Mouse (Mus musculus): ENCODE data around the gene Mitf.

Gene Mitf

GRCm38 (mm10) chr6:97826642-97827275, 19.9 kb downstream of the Mitf start:
- no peak for DNase-seq

GRCm38 (mm10) chr6:97828021-97828420, 21.2 kb downstream of the Mitf start:
- no peak for DNase-seq

- DNase-seq = no peak
These were observed 22.2 kb downstream of the Mitf start for GRCm38 (mm10) chr6:97828822-97829719.

GRCm38 (mm10) chr6:97832501-97832900, 25.6 kb downstream of the Mitf start:
- DNase-seq = no peak

GRCm38 (mm10) chr6:97836176-97836575, 29.3 kb downstream of the Mitf start:
- DNase-seq = no peak

GRCm38 (mm10) chr6:97837711-97838110, 30.9 kb downstream of the Mitf start:
- DNase-seq = no peak

GRCm38 (mm10) chr6:97839568-97839967, 32.7 kb downstream of the Mitf start:
- DNase-seq = no peak

GRCm38 (mm10) chr6:97844112-97844511, 37.3 kb downstream of the Mitf start:
- no peak for DNase-seq

GRCm38 (mm10) chr6:97848191-97848857, 41.5 kb downstream of the Mitf start:
- no peak for DNase-seq

GRCm38 (mm10) chr6:97854236-97854635, 47.4 kb downstream of the Mitf start:
- peak in 1 of 2 experiments; percentile 21 for DNase-seq

GRCm38 (mm10) chr6:97855420-97856170, 48.7 kb downstream of the Mitf start:
- no peak for DNase-seq

- no peak for DNase-seq
These were observed 49.6 kb downstream of the Mitf start for GRCm38 (mm10) chr6:97856502-97856901.

GRCm38 (mm10) chr6:97857690-97858089, 50.8 kb downstream of the Mitf start:
- peak; percentile 32 to 48 for DNase-seq

GRCm38 (mm10) chr6:97866575-97866974, 59.7 kb downstream of the Mitf start:
- DNase-seq = no peak

- DNase-seq = no peak
These were observed 61.2 kb downstream of the Mitf start for GRCm38 (mm10) chr6:97868005-97868404.

- no peak for DNase-seq
These were observed 63.1 kb downstream of the Mitf start for GRCm38 (mm10) chr6:97869953-97870352.

- no peak for DNase-seq
These were observed 64.6 kb downstream of the Mitf start for GRCm38 (mm10) chr6:97871296-97872030.

GRCm38 (mm10) chr6:97873102-97873501, 66.2 kb downstream of the Mitf start:
- DNase-seq = no peak

GRCm38 (mm10) chr6:97876990-97877389, 70.1 kb downstream of the Mitf start:
- no peak for DNase-seq

- DNase-seq = peak in 1 of 2 experiments; percentile 37
These were observed 70.6 kb downstream of the Mitf start for GRCm38 (mm10) chr6:97877492-97877891.

- DNase-seq = no peak
These were observed 73.5 kb downstream of the Mitf start for GRCm38 (mm10) chr6:97880363-97880762.

GRCm38 (mm10) chr6:97881935-97882334, 75.1 kb downstream of the Mitf start:
- no peak for DNase-seq
